Mouse (Mus musculus): Measurements from ENCODE around the gene Fam98c.
"Not testable (repeated sequence)": the region's sequence is repeated elsewhere in the genome, so short reads cannot be mapped to it uniquely, and the experiment has no call there.

The Fam98c gene

GRCm38 (mm10) chr7:29155838-29156782 lies at the start of gene Fam98c:
TSS of gene Fam98c (minus strand) at chr7:29156234.
- in situ Hi-C loops (cut with MboI; ENCODE audit: unreplicated experiment in 2 of 2), result no loop called here

DNA sequence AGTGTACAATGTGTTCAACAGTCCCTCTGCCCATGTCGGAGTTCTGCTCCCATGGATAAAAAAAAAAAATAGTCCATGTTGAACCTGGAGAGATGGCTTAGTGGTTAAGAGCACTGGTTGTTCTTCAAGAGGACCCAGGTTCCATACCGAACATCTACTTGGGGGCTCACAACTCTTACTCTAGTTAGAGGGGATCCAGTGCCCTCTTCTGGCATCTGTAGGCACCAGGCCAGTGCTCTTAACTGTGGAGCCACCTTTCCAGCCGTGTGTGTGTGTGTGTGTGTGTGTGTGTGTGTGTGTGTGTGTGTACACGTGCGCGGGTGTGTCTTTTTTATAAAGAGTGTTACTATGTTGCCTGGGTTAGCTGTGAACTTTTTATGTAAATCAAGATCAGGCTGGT lies 46.5 kb upstream of the Fam98c start:
- in situ Hi-C loops (cut with MboI; ENCODE audit: unreplicated experiment in 2 of 2), result no loop called here

- in situ Hi-C loops (cut with MboI; ENCODE audit: unreplicated experiment in 2 of 2), result not testable (repeated sequence)
Observed at GRCm38 (mm10) chr7:29194230-29194629, 38.2 kb upstream of the Fam98c start.

DNA sequence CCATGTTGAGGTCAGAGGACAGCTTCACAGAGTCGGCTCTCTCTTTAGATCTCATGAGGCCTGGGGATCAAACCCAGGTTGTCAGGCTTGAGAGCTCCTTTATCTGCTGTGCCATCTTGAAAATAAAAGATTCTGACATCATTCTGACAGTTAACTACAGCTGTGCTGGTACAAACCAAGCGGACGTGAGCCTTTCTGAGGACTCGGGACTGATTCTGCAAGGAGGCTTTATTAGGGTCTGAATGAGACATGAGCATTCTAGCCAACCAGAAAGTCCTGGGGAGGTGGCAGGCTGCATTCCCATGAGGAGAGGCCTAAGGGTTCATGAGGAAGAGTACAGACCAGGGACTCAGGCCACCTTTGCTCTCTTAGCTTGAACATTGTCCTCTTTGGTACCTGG lies 25.3 kb upstream of the Fam98c start:
- in situ Hi-C loops (cut with MboI; ENCODE audit: unreplicated experiment in 2 of 2), result loop anchor here in 1 of 2 experiments (5.0 kb wide), 1 partner anchor 51 kb away; the partner anchor contains the start of gene Kcnk6

DNA sequence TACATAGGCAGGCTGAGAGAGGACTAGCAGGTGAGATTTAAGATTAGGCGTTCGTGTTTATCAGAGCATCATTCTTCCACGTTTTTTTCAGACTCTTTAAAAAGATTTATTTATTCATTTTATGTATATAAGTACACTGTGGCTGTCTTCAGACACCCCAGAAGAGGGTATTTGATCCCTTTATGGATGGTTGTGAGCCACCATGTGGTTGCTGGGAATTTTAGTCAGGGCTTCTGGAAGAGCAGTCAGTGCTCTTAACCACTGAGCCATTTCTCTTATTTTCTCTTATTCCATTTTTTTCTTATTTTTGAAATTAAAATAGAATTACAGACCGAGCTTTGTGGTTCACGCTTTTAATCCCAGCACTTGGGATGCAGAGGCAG lies 24.8 kb upstream of the Fam98c start:
- in situ Hi-C loops (cut with MboI; ENCODE audit: unreplicated experiment in 2 of 2), result loop anchor here in 1 of 2 experiments (5.0 kb wide), 1 partner anchor 51 kb away; the partner anchor contains the start of gene Kcnk6

- in situ Hi-C loops (cut with MboI; ENCODE audit: unreplicated experiment in 2 of 2), result loop anchor here in 1 of 2 experiments (5.0 kb wide), 1 partner anchor 52 kb away; the partner anchor contains the start of gene Kcnk6
Observed at GRCm38 (mm10) chr7:29180077-29180853, 24.2 kb upstream of the Fam98c start, which contains the start of gene Psmd8. TSS of gene Psmd8 (minus strand) at chr7:29180701.

GRCm38 (mm10) chr7:29179323-29179722 lies 23.3 kb upstream of the Fam98c start:
- in situ Hi-C loops (cut with MboI; ENCODE audit: unreplicated experiment in 2 of 2), result loop anchor here (5.0 to 10.0 kb wide), 3 partner anchors 52 to 195 kb away; partner anchors contain the start of genes 2200002D01Rik (in 1 of the 2), Eif3k (in 1 of the 2), Map4k1 (in 1 of the 2) and Ryr1 (in 1 of the 2)

DNA sequence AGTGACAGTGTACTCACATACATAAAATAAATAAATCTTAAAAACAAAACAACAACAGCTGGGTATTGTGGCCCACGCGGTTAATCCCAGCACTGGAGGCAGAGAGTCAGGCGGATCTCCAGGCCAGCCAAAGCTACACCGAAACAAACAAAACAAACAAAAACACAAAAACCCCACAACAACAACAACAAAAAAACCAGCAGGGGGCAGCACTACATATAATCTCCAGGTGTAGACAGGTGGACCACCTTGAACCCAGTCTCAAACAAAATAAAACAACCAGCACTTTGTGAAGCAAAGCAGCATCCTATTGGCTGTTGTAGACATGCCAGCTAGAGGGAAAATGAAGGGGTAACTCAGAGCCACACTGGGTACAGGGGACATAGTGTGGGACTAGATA lies 22.1 kb upstream of the Fam98c start:
- in situ Hi-C loops (cut with MboI; ENCODE audit: unreplicated experiment in 2 of 2), result loop anchor here (5.0 to 10.0 kb wide), 3 partner anchors 51 to 193 kb away; partner anchors contain the start of genes 2200002D01Rik (in 1 of the 2), Eif3k (in 1 of the 2), Map4k1 (in 1 of the 2) and Ryr1 (in 1 of the 2)

GRCm38 (mm10) chr7:29172390-29173016 lies 16.5 kb upstream of the Fam98c start:
- in situ Hi-C loops (cut with MboI; ENCODE audit: unreplicated experiment in 2 of 2), result loop anchor here (10.0 kb wide), 2 partner anchors 72 to 188 kb away; partner anchors contain the start of genes 2200002D01Rik (in 1 of the 2), Eif3k (in 1 of the 2) and Map4k1 (in 1 of the 2)

GRCm38 (mm10) chr7:29171562-29172097 lies 15.6 kb upstream of the Fam98c start:
- in situ Hi-C loops (cut with MboI; ENCODE audit: unreplicated experiment in 2 of 2), result loop anchor here (10.0 kb wide), 2 partner anchors 73 to 187 kb away; partner anchors contain the start of genes 2200002D01Rik (in 1 of the 2), Eif3k (in 1 of the 2) and Map4k1 (in 1 of the 2)

DNA sequence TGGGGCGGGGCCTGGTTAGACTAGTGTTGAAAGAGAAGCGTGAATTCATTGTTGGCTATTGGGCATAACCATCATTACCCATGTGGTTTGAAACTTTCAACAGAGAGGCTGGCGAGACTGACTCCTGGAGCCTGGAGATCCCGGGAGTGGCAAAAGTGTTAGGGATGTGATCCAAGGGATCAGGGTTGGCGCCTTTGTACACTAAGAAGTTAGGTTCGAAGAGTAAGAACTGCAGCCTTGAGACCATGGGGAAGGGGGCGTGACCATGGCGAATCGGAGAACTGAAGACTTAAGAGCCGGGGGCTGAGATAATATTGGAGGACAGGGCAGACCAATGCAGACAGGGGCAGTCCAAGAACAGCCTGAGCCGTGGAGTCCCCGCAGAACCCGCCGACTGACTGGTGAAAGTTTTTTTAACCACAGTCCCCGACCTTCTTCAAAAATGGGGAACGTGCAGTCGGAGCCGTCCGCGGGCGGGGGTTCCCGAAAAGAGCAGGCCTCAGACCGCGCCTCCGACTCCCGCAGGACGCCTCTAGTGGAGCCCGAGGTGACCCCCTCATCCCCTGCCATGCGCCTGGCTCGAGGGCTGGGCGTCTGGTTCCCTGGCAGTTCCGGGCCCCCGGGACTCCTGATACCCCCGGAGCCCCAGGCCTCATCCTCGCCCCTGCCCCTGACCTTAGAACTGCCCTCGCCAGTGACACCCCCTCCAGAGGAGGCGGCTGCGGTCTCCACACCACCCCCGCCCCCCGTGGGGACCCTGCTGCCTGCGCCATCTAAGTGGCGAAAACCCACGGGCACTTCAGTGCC lies 14.9 kb upstream of the Fam98c start:
- in situ Hi-C loops (cut with MboI; ENCODE audit: unreplicated experiment in 2 of 2), result loop anchor here (10.0 kb wide), 2 partner anchors 74 to 186 kb away; partner anchors contain the start of genes 2200002D01Rik (in 1 of the 2), Eif3k (in 1 of the 2) and Map4k1 (in 1 of the 2)

GRCm38 (mm10) chr7:29170066-29170754 lies 14.2 kb upstream of the Fam98c start, which contains the start of the genes Ggn and Spred3:
TSS of gene Ggn (plus strand) at chr7:29170210.
TSS of gene Spred3 (minus strand) at chr7:29170411.
- in situ Hi-C loops (cut with MboI; ENCODE audit: unreplicated experiment in 2 of 2), result loop anchor here (10.0 kb wide), 2 partner anchors 75 to 185 kb away; partner anchors contain the start of genes 2200002D01Rik (in 1 of the 2), Eif3k (in 1 of the 2) and Map4k1 (in 1 of the 2)

DNA sequence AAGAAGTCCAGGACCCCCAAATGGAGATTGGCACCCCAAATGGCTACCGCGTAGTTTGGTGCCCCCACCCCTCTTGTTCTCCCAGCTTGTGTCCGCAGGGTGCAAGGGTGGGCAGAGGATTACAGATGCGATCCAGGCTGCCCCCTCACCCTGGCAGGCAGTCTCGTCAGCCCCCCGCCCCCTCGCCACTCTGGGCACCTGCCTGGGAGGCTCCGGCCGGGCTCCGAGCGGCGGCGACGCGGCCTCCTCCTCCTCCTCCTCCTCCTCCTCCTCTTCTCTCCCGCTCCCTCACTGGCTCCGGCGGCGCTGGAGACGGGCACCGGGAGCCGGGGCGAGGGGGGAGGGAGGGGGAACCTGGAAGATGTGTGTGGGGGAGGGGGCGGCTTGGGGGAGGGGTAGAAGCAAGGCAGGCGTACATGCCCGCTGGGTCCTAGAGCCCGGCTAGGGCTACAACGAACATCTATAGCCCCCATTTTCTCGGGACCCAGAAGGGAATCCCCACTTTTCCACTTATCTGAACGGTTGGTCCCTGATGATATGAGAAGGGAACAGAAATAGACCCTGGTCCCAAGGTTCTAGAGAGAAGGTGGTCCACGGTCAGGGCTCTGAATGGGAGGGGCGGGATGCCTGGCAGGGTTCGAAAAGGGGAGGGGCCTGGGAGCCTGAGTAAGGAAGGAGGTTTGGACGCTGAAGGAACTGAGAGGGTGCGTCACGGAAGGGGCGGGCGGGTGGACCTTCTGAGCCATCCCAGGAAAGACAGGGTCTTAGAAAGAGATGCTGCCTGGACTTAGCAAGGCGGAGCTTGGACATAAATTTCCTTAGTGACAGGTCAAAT lies 13.4 kb upstream of the Fam98c start:
- in situ Hi-C loops (cut with MboI; ENCODE audit: unreplicated experiment in 2 of 2), result loop anchor here (10.0 kb wide), 2 partner anchors 75 to 185 kb away; partner anchors contain the start of genes 2200002D01Rik (in 1 of the 2), Eif3k (in 1 of the 2) and Map4k1 (in 1 of the 2)

DNA sequence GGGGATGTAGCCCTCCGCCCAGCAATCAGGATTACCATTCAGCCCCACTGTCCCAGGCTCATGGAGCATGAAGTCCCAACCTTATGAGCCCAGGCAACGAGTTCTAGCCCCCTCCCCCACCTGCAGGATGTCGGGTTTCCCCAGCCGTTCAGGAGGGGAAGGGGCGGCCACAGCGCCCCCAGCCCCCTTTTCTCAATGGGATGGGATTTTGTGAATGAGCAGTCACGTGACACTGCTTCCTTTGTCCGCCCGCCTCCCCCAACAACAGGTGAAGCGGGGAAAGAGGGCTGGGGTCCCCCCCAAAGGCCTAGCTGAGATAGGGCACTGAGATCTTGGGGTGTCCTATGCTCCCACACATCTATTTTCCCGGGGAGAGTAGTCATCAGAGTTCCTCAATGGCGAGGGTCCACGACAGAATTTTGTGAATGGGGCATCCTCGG lies 12.8 kb upstream of the Fam98c start:
- in situ Hi-C loops (cut with MboI; ENCODE audit: unreplicated experiment in 2 of 2), result no loop called here

GRCm38 (mm10) chr7:29168121-29168695 lies 12.2 kb upstream of the Fam98c start:
- in situ Hi-C loops (cut with MboI; ENCODE audit: unreplicated experiment in 2 of 2), result no loop called here

DNA sequence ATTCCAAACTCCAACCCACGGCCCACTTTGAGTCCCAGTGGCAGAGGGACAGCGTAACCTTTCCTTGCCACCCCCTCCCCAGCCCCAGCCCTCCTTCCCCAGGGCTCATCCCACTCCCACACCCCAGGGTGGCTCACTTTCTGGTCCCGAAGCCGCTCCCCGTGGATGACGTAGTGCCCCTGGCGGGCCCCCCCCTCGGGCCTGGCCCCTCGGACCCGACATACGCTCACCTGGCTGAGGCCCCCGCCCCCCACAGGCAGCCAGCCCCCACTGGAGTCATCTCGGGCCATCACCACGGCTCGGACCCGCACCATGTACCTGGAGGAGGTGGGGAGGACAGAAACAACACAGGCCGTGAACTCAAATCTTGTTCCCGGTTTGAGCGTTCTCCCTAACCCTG lies 11.6 kb upstream of the Fam98c start:
- in situ Hi-C loops (cut with MboI; ENCODE audit: unreplicated experiment in 2 of 2), result no loop called here
